Mouse (Mus musculus): ENCODE results near the gene Ptpn18. TPM values are rescaled to one million over a fixed set of nuclear protein-coding genes. Genes with fewer than 3 reads are reported as not detected.

Gene Ptpn18
- polyA plus RNA-seq, 1 experiment from 2014 or later: 29.4 TPM

DNA sequence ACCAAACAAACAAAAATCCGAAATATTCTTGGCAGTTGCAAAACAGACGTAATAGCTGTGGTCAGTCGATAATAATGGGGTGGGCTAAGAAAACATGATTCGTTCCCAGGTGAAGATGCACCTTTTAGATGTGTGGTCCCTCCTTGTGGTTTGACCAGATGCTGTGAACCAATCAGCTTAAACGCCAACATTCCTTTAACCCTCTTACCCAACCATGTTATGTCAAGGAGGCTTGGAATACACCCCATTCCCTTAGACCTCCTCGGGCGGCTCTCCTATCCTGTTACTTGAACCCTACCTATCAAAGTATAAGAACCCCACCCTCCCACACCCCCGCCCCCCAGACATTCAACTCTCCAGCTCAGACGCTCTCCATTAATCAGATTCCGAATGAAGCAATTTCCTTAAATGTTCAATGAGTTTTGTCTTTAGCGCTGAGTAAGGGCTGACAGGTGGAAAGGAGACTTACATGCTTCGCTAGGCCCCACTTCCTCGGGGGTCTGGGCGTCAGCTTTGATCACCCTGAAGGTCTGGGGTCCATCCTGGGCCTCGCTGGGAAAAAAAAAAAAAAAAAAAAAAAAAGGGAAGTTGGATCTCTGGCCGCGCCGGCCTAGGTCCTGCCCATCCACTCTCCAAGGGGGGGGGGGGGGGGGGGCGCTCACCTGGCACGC is 21.0 kb upstream of the Ptpn18 start:
- 0 out of 2 replicates have a peak, but pooled peaks cover 5% of the 10 kb centered on the region for H3K4me1 ChIP-seq (replicated peaks; ENCODE audit: control insufficient read depth, insufficient read depth)
- peak overlapping the region; percentile 69 for H3K9ac ChIP-seq (ENCODE audit: low read length)
- DNase-seq (ENCODE audit: low spot score): no peak
- WGBS: 51% methylated on average over 14 of the region's 20 CpGs
- peak overlapping the region; percentile 73 for H3K4me3 ChIP-seq (ENCODE audit: low read depth, low read length)
- H3K27ac ChIP-seq (replicated peaks): no peak overlapping the region
- H3K36me3 ChIP-seq (ENCODE audit: control insufficient read depth, insufficient read depth, low read length): peaks cover 6% of the 10 kb centered on the region
- peak overlapping the region; percentile 86 for H3K4me2 ChIP-seq (replicated peaks; ENCODE audit: low read depth)
- no peaks in the 10 kb centered on the region for H3K27me3 ChIP-seq (ENCODE audit: control insufficient read depth, insufficient read depth, low read length)
- TF ChIP-seq CTCF (IDR thresholded peaks at IDR 0.05; ENCODE audit: low read depth) (no peak), EP300 (optimal IDR thresholded peaks at IDR 0.05) (no peak)
- ATAC-seq (ENCODE audit: low FRiP score, low TSS enrichment): no peak
- no peaks in the 10 kb centered on the region for H3K9me3 ChIP-seq (ENCODE audit: control insufficient read depth, low read length)

DNA sequence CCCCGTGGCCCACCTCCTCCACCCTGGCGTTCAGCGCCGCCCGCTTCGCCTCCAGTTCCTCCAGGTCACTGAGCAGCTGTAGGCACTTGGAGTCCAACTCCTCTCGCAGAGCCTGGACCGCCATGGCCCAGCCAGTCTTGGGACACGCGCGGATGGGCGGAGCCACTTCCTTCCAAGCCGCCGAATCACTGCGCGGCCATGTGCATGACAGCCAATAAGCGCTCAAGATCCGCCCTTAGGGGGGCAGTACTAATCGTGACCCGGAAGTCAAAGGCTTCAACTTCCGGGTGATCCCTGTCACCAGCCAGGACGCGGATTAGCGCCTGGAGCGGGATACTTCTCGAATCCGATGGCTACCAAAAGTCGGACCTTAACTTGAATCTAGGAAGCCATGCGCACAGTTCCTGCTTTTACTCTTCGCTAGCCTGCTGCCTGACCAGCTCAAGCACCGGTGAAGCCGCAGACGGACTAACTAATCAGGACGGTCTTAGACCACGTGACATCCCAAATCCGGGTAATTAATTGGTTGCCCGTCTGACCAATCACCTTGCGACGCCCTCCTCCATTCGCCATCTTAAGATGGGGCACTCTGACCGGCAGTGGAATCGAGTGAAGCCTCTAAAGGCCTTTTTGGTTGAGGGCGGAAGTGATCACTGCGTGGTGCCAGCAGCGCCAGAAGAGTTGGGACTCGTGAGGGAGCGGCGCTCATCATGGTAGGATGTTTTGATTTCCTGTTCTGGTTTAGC is 20.2 kb upstream of the Ptpn18 start, which contains the start of the genes Ccdc115 and Imp4:
Gene Ccdc115, minus strand, starts transcription at position 458 of the 746 bp plus-strand sequence.
Gene Imp4, plus strand, starts transcription at position 637 of the 746 bp plus-strand sequence.
- ATAC-seq (ENCODE audit: low FRiP score, low TSS enrichment) (peak; percentile 97), DNase-seq (ENCODE audit: low spot score) (peak; percentile 98)
- Histone ChIP-seq H3K4me1 (replicated peaks; ENCODE audit: control insufficient read depth, insufficient read depth) (0 out of 2 replicates have a peak, but pooled peaks cover 5% of the 10 kb centered on the region), H3K9me3 (ENCODE audit: control insufficient read depth, low read length) (no peaks in the 10 kb centered on the region), H3K27ac (replicated peaks) (peak within 1 kb of the TSS; percentile 82), H3K4me2 (replicated peaks; ENCODE audit: low read depth) (peak within 1 kb of the TSS; percentile 86), H3K27me3 (ENCODE audit: control insufficient read depth, insufficient read depth, low read length) (no peaks in the 10 kb centered on the region), H3K36me3 (ENCODE audit: control insufficient read depth, insufficient read depth, low read length) (peaks cover 14% of the 10 kb centered on the region), H3K9ac (ENCODE audit: low read length) (peak within 1 kb of the TSS; percentile 70), H3K4me3 (ENCODE audit: low read depth, low read length) (peak within 1 kb of the TSS; percentile 73)
- under 1% methylated on average over 48 of the region's 48 CpGs for WGBS
- TF ChIP-seq EP300 (optimal IDR thresholded peaks at IDR 0.05) (no peak), CTCF (IDR thresholded peaks at IDR 0.05; ENCODE audit: low read depth) (peak; percentile 5; the same call in 1 of the 2 replicates)

- peak overlapping the region; percentile 82 for H3K27ac ChIP-seq (replicated peaks)
- H3K4me3 ChIP-seq (ENCODE audit: low read depth, low read length): peak overlapping the region; percentile 73
- DNase-seq (ENCODE audit: low spot score) (no peak), ATAC-seq (ENCODE audit: low FRiP score, low TSS enrichment) (peak; percentile 48)
- H3K4me2 ChIP-seq (replicated peaks; ENCODE audit: low read depth): peak overlapping the region; percentile 65
- peak overlapping the region; percentile 70 for H3K9ac ChIP-seq (ENCODE audit: low read length)
- no peaks in the 10 kb centered on the region for H3K9me3 ChIP-seq (ENCODE audit: control insufficient read depth, low read length)
- no peaks in the 10 kb centered on the region for H3K27me3 ChIP-seq (ENCODE audit: control insufficient read depth, insufficient read depth, low read length)
- peak; percentile 65 for TF ChIP-seq CTCF (IDR thresholded peaks at IDR 0.05; ENCODE audit: low read depth)
- no peak for TF ChIP-seq EP300 (optimal IDR thresholded peaks at IDR 0.05)
- WGBS: 7% methylated on average over 31 of the region's 31 CpGs
- H3K36me3 ChIP-seq (ENCODE audit: control insufficient read depth, insufficient read depth, low read length): peaks cover 20% of the 10 kb centered on the region
- 0 out of 2 replicates have a peak, but pooled peaks cover 5% of the 10 kb centered on the region for H3K4me1 ChIP-seq (replicated peaks; ENCODE audit: control insufficient read depth, insufficient read depth)
These were observed 19.5 kb upstream of the Ptpn18 start for GRCm38 (mm10) chr1:34439961-34440630.

DNA sequence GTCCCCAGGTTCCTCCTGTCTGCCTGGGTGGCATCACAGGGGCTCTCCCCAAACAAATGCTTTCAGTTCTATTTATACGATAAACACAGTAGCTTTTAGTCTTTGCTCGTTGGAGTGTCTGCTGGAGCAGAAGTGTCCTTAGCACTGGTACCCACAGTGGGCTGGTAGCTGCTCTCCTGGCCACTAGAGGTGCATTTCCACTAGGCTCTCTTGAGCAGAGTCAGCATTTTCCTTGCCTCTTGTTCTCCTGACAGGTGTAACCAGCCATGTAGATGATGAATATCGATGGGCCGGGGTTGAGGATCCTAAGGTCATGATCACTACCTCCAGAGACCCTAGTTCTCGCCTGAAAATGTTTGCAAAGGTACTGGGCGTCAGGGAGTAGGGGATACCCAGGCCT is 16.4 kb upstream of the Ptpn18 start:
- Histone ChIP-seq H3K36me3 (ENCODE audit: control insufficient read depth, insufficient read depth, low read length) (peaks cover 28% of the 10 kb centered on the region), H3K4me2 (replicated peaks; ENCODE audit: low read depth) (no peak overlapping the region), H3K27ac (replicated peaks) (no peak overlapping the region), H3K4me3 (ENCODE audit: low read depth, low read length) (no peak overlapping the region), H3K9me3 (ENCODE audit: control insufficient read depth, low read length) (no peaks in the 10 kb centered on the region), H3K9ac (ENCODE audit: low read length) (no peak overlapping the region), H3K4me1 (replicated peaks; ENCODE audit: control insufficient read depth, insufficient read depth) (0 out of 2 replicates have a peak, but pooled peaks cover 5% of the 10 kb centered on the region), H3K27me3 (ENCODE audit: control insufficient read depth, insufficient read depth, low read length) (no peaks in the 10 kb centered on the region)
- DNase-seq (ENCODE audit: low spot score) (no peak), ATAC-seq (ENCODE audit: low FRiP score, low TSS enrichment) (no peak)
- TF ChIP-seq EP300 (optimal IDR thresholded peaks at IDR 0.05): no peak
- TF ChIP-seq CTCF (IDR thresholded peaks at IDR 0.05; ENCODE audit: low read depth): no peak
- 94% methylated on average over 6 of the region's 6 CpGs for WGBS

DNA sequence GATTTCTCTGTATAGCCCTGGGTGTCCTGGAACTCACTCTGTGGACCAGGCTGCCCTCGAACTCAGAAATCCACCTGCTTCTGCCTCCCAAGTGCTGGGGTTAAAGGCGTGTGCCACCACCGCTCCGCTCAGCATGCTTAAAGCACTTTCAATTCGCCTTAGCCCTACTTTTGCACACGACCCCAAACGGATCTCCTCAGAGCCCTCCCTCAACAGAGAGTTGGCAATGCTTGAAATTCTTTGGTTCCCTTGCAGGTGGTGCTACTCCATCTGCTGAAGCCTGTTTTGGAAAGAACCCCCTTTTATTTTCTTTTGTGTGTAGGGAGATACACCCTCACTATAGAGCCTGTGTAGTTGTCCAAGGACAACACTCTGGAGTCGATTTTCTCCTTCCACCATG is 1.1 kb upstream of the Ptpn18 start:
- Histone ChIP-seq H3K9me3 (ENCODE audit: control insufficient read depth, low read length) (no peaks in the 10 kb centered on the region), H3K9ac (ENCODE audit: low read length) (no peak overlapping the region), H3K4me3 (ENCODE audit: low read depth, low read length) (no peak overlapping the region), H3K27me3 (ENCODE audit: control insufficient read depth, insufficient read depth, low read length) (no peaks in the 10 kb centered on the region), H3K4me1 (replicated peaks; ENCODE audit: control insufficient read depth, insufficient read depth) (no peaks in the 10 kb centered on the region; the same call in 1 of the 2 replicates), H3K4me2 (replicated peaks; ENCODE audit: low read depth) (no peak overlapping the region), H3K36me3 (ENCODE audit: control insufficient read depth, insufficient read depth, low read length) (no peaks in the 10 kb centered on the region), H3K27ac (replicated peaks) (no peak overlapping the region)
- WGBS: 37% methylated on average over 8 of the region's 8 CpGs
- ATAC-seq (ENCODE audit: low FRiP score, low TSS enrichment) (no peak), DNase-seq (ENCODE audit: low spot score) (no peak)
- TF ChIP-seq CTCF (IDR thresholded peaks at IDR 0.05; ENCODE audit: low read depth) (no peak), EP300 (optimal IDR thresholded peaks at IDR 0.05) (no peak)
